Mouse (Mus musculus): Measurements from ENCODE around the gene Prokr2. TPM values are rescaled to one million over a fixed set of nuclear protein-coding genes. Genes with fewer than 3 reads are reported as not detected.

Gene Prokr2
- total and polyA plus RNA-seq, 2 experiments from 2014 or later = 14.0 to 47.7 TPM

DNA sequence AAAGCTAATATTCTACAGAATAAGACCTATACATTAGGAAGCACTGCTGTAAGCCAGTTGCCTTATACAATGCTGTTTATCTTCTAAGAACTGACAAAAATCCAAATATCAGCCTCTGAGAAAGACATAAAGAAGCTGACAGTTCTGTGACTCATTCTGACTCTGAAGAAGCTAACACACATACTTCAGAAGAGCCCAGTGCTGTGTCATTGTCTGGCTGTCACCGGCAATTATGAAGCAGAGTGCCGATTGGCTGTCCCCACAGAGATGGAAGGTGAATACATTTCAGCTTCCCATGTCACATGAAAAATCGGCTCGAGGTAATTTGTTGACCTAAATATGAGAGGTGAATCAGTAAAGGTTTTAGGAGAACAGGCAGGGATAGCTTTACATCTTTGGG, 24.9 kb upstream of the Prokr2 start:
- Histone ChIP-seq H3K9ac (no peak overlapping the region), H3K4me1 (ENCODE audit: insufficient read depth) (no peaks in the 10 kb centered on the region), H3K4me2 (ENCODE audit: low read depth) (no peak overlapping the region), H3K36me3 (ENCODE audit: insufficient read depth) (no peaks in the 10 kb centered on the region), H3K27ac (ENCODE audit: low read depth, low read length) (no peak overlapping the region), H3K27me3 (ENCODE audit: insufficient read depth, low read length) (no peaks in the 10 kb centered on the region), H3K9me3 (ENCODE audit: low read length) (no peaks in the 10 kb centered on the region), H3K4me3 (ENCODE audit: low read depth, low read length) (no peak overlapping the region)
- no peak for DNase-seq
- TF ChIP-seq CTCF (IDR thresholded peaks at IDR 0.05; ENCODE audit: low read depth) = no peak
- no peak for ATAC-seq
- WGBS = 88% methylated on average over 4 of the region's 4 CpGs

DNA sequence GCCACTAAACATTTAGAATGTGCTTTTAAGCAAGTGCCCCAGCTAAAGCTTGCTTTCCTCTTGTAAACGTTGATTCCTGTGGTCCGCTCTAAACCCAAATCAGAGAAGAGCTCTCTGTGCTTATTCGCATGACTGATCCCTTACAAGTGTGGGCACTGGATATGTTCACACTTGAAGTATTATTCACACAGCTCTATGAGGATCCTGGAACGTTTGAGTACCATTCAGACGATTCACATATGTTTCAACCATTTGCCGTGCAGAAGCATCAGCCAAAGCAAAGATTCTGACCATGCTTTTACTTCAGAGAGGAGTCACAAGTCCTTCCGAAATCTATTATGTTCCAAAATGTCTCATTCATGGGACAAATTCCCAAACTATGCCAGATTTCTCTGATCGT, 12.9 kb upstream of the Prokr2 start:
- H3K4me3 ChIP-seq (ENCODE audit: low read depth, low read length) = no peak overlapping the region
- WGBS = 61% methylated on average over 8 of the region's 8 CpGs
- H3K27me3 ChIP-seq (ENCODE audit: insufficient read depth, low read length) = no peaks in the 10 kb centered on the region
- no peak for TF ChIP-seq CTCF (IDR thresholded peaks at IDR 0.05; ENCODE audit: low read depth)
- no peak overlapping the region for H3K27ac ChIP-seq (ENCODE audit: low read depth, low read length)
- H3K4me1 ChIP-seq (ENCODE audit: insufficient read depth) = no peaks in the 10 kb centered on the region
- no peak overlapping the region for H3K9ac ChIP-seq
- no peak overlapping the region for H3K4me2 ChIP-seq (ENCODE audit: low read depth)
- 0 out of 2 replicates have a peak, but pooled peaks cover 5% of the 10 kb centered on the region for H3K9me3 ChIP-seq (ENCODE audit: low read length)
- DNase-seq (peak; percentile 30), ATAC-seq (no peak)
- no peaks in the 10 kb centered on the region for H3K36me3 ChIP-seq (ENCODE audit: insufficient read depth)

DNA sequence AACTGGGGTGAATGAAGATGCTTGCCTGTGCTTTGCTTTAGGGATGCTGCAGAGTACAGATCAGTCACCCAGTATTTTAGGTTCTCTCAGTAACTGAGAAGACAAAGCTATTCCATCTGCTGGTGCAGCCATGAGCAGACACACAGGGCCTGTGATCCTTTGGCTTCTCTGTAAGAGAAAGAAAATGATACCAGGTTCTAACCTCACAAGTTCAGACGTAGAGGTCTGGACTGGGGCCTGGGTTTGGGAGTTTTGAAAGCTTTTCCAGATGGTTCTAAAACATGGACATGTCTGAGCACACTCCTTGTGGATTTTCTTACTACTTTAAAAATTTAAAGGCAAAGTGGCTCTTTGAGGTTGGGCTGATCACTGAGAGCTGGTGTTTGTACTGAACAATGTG, 10.5 kb upstream of the Prokr2 start:
- TF ChIP-seq CTCF (IDR thresholded peaks at IDR 0.05; ENCODE audit: low read depth) = no peak
- no peaks in the 10 kb centered on the region for H3K27me3 ChIP-seq (ENCODE audit: insufficient read depth, low read length)
- WGBS = 33% methylated on average over 1 of the region's 1 CpGs
- H3K9me3 ChIP-seq (ENCODE audit: low read length) = 0 out of 2 replicates have a peak, but pooled peaks cover 5% of the 10 kb centered on the region
- no peak overlapping the region for H3K4me3 ChIP-seq (ENCODE audit: low read depth, low read length)
- DNase-seq = no peak
- no peak overlapping the region for H3K4me2 ChIP-seq (ENCODE audit: low read depth)
- no peaks in the 10 kb centered on the region for H3K36me3 ChIP-seq (ENCODE audit: insufficient read depth)
- no peaks in the 10 kb centered on the region; the same call in 1 of the 2 replicates for H3K4me1 ChIP-seq (ENCODE audit: insufficient read depth)
- H3K9ac ChIP-seq = no peak overlapping the region
- H3K27ac ChIP-seq (ENCODE audit: low read depth, low read length) = no peak overlapping the region
- no peak for ATAC-seq

GRCm38 (mm10) chr2:132390607-132391160, 5.4 kb upstream of the Prokr2 start:
- Histone ChIP-seq H3K9ac (no peak overlapping the region), H3K36me3 (ENCODE audit: insufficient read depth) (no peaks in the 10 kb centered on the region), H3K9me3 (ENCODE audit: low read length) (no peaks in the 10 kb centered on the region), H3K27me3 (ENCODE audit: insufficient read depth, low read length) (no peaks in the 10 kb centered on the region; the same call in 1 of the 2 replicates), H3K4me2 (ENCODE audit: low read depth) (no peak overlapping the region), H3K4me3 (ENCODE audit: low read depth, low read length) (no peak overlapping the region), H3K4me1 (ENCODE audit: insufficient read depth) (no peaks in the 10 kb centered on the region; the same call in 1 of the 2 replicates), H3K27ac (ENCODE audit: low read depth, low read length) (no peak overlapping the region)
- no peak for TF ChIP-seq CTCF (IDR thresholded peaks at IDR 0.05; ENCODE audit: low read depth)
- peak; percentile 69; the same call in 1 of the 2 replicates for ATAC-seq
- WGBS = 50% methylated on average over 8 of the region's 8 CpGs
- DNase-seq = peak; percentile 59

DNA sequence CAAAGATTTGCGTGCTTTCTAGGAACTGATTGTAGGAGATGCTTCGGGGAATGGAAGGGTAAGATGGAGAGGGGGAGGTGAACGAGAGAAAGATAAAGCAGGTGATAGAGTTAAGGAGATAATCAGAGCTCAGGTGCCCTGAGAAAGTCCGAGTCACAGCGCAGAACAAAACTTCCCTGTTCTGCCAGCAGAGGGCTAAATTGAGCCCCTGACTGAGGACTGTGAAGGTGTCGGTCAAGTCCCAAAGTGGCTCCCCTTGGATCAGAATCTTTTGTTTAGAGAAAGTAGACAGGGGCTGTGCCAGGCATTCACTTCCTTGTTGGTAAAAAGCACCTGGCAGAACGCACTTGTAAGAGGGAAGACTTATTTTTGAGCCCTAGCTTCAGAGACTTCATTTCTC, 4.3 kb upstream of the Prokr2 start:
- H3K4me3 ChIP-seq (ENCODE audit: low read depth, low read length) = no peak overlapping the region
- H3K4me2 ChIP-seq (ENCODE audit: low read depth) = no peak overlapping the region
- no peaks in the 10 kb centered on the region; the same call in 1 of the 2 replicates for H3K27me3 ChIP-seq (ENCODE audit: insufficient read depth, low read length)
- H3K9me3 ChIP-seq (ENCODE audit: low read length) = no peaks in the 10 kb centered on the region
- WGBS = 30% methylated on average over 7 of the region's 7 CpGs
- no peaks in the 10 kb centered on the region; the same call in 1 of the 2 replicates for H3K4me1 ChIP-seq (ENCODE audit: insufficient read depth)
- no peak overlapping the region for H3K27ac ChIP-seq (ENCODE audit: low read depth, low read length)
- ATAC-seq = no peak
- DNase-seq = no peak
- TF ChIP-seq CTCF (IDR thresholded peaks at IDR 0.05; ENCODE audit: low read depth) = peak; percentile 67
- H3K36me3 ChIP-seq (ENCODE audit: insufficient read depth) = no peaks in the 10 kb centered on the region
- no peak overlapping the region for H3K9ac ChIP-seq

DNA sequence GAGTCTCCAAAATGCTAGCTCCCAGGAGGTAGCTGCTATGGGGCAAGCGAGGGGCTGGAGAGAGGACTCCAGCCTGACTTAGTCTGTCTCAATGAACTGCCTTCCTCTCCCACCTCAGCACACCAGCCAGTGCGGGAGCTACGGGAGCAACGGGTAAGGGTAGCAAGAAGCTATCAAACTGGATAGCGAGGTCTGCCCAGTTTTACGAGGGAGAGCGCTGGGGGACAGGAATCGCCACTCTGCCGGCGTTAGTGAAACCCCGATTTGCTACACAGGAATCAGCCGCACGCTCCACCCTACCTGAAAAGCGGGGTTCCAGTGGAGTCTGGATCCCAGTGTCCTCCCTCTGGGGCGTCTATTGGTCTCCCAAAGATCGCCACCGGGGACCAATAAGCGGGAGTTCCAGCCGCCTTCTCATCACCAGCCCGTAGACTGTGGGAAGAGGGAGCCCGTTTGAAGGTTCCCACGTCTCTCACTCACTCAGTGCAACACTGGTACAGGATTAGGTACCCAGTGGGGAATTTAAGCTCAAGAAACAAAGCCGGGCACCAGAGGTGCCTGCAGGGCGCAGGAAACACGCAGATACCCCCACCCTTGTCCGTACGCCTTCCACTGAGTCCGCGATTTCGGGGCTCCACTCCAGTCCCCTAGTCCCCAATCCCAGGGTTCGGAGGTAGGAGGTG, 595 bp downstream of the Prokr2 start:
- H3K36me3 ChIP-seq (ENCODE audit: insufficient read depth) = no peaks in the 10 kb centered on the region
- H3K4me2 ChIP-seq (ENCODE audit: low read depth) = peak overlapping the region; percentile 88
- no peaks in the 10 kb centered on the region; the same call in 1 of the 2 replicates for H3K27me3 ChIP-seq (ENCODE audit: insufficient read depth, low read length)
- H3K9me3 ChIP-seq (ENCODE audit: low read length) = no peaks in the 10 kb centered on the region
- H3K4me1 ChIP-seq (ENCODE audit: insufficient read depth) = 0 out of 2 replicates have a peak, but pooled peaks cover 3% of the 10 kb centered on the region
- WGBS = 1% methylated on average over 31 of the region's 31 CpGs
- DNase-seq = peak; percentile 41
- peak; percentile 72 for ATAC-seq
- no peak for TF ChIP-seq CTCF (IDR thresholded peaks at IDR 0.05; ENCODE audit: low read depth)
- H3K27ac ChIP-seq (ENCODE audit: low read depth, low read length) = peak overlapping the region; percentile 45; the same call in 1 of the 2 replicates
- peak overlapping the region; percentile 45 for H3K4me3 ChIP-seq (ENCODE audit: low read depth, low read length)
- peak overlapping the region; percentile 52 for H3K9ac ChIP-seq

DNA sequence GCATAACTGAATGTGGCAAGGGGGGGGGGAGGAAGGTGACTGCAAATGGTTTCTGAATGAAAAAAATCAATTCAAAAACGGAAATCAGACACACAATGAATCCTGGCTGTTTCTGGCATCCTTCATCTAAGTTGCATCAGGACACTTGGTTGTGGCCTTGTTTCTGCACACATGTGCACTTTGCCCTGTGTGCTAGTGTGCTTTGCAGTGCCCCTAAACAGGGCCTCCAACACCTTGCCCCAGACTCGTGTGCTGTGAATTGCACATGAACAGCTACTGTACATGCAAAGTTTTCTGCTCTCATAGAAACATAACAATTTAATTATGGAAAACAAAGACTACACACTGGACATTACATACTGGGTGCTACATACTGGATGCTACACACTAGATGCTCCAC, 2.9 kb downstream of the Prokr2 start:
- TF ChIP-seq CTCF (IDR thresholded peaks at IDR 0.05; ENCODE audit: low read depth) = no peak
- 65% methylated on average over 2 of the region's 2 CpGs for WGBS
- Histone ChIP-seq H3K4me1 (ENCODE audit: insufficient read depth) (0 out of 2 replicates have a peak, but pooled peaks cover 3% of the 10 kb centered on the region), H3K36me3 (ENCODE audit: insufficient read depth) (no peaks in the 10 kb centered on the region), H3K9ac (no peak overlapping the region), H3K4me2 (ENCODE audit: low read depth) (no peak overlapping the region), H3K9me3 (ENCODE audit: low read length) (no peaks in the 10 kb centered on the region), H3K4me3 (ENCODE audit: low read depth, low read length) (no peak overlapping the region), H3K27me3 (ENCODE audit: insufficient read depth, low read length) (no peaks in the 10 kb centered on the region; the same call in 1 of the 2 replicates), H3K27ac (ENCODE audit: low read depth, low read length) (no peak overlapping the region)
- ATAC-seq = no peak
- DNase-seq = no peak

Measured in forebrain, postnatal 0 days (tissue).